Mouse (Mus musculus) small intestine, adult 2 months (tissue): ENCODE data around the gene Nmnat2.

ENCODE experiments used
- CTCF ChIP-seq: fragments of 200-500 bp; IDR thresholded peaks from 2 replicates; pipeline ENCODE4 v1.5.1; 2012; ENCODE audit warnings: low read depth, mild to moderate bottlenecking, control low read depth, inconsistent platforms, low read length, moderate library complexity, mixed read lengths; ENCODE audit not compliant: insufficient replicate concordance, insufficient read length; ENCODE audit errors: extremely low read depth
- POLR2A ChIP-seq: fragments of 200-500 bp; IDR thresholded peaks from 2 replicates; pipeline ENCODE4 v1.6.1; 2012; ENCODE audit warnings: low read depth, mild to moderate bottlenecking, control low read depth, inconsistent platforms, low read length, moderate library complexity

DNA sequence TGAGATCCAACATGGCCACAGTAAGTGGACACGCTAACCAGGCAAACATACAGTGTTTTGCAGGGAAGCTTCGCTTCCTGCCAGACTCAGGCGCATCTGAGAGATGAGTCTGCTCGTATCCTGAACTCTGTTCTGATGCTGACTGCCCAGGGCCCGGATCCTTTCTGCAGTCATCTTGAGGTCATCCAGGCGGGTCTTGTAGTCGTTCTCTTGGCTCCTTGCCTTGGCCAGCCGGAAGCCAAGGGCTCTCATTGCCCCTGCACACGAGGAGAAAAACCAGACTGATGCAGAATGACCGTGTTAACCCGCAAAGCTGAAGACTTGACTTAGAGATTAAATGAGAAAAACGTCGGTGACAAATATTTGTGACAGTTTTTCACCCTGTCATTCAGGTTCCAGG, 181.9 kb downstream of the Nmnat2 start:
- TF ChIP-seq POLR2A (no peak), CTCF (no peak)
